Mouse (Mus musculus) thymus, adult 2 months (tissue): ENCODE measurements at regions not wholly inside any gene's neighbourhood (a gene's known extent, or its start where the extent isn't known, plus 50 kb on each side); places are given as distances from the start of the nearest gene placed in this dataset.

Experiments used
- CTCF ChIP-seq: fragments of 200-500 bp; IDR thresholded peaks from 2 replicates; pipeline ENCODE4 v1.5.1; 2012; ENCODE audit warnings: mild to moderate bottlenecking, control low read depth, low read length, moderate library complexity, borderline replicate concordance; ENCODE audit not compliant: control insufficient read depth, poor library complexity, insufficient read depth; ENCODE audit errors: extremely low read depth
- POLR2A ChIP-seq: fragments of 200-500 bp; IDR thresholded peaks from 2 replicates; pipeline ENCODE4 v1.6.1; 2012; ENCODE audit warnings: mild to moderate bottlenecking, low read length, control low read depth, moderate library complexity; ENCODE audit not compliant: control insufficient read depth, poor library complexity, insufficient read depth; ENCODE audit errors: extremely low read depth

GRCm38 (mm10) chr13:51900043-51900440 lies 53.6 kb downstream of the Gadd45g start:
- TF ChIP-seq CTCF (no peak), POLR2A (no peak)
